Mouse (Mus musculus): Measurements from ENCODE around the gene Dctn3. TPM values are rescaled to one million over a fixed set of nuclear protein-coding genes. Genes with fewer than 3 reads are reported as not detected.
"Not testable (repeated sequence)": the region's sequence is repeated elsewhere in the genome, so short reads cannot be mapped to it uniquely, and the experiment has no call there.

Dctn3 gene
- polyA plus RNA-seq, 1 experiment from 2014 or later = 65.2 TPM

- no peak overlapping the region for H3K4me2 ChIP-seq (ENCODE audit: low read depth, low read length)
- H3K4me3 ChIP-seq (ENCODE audit: low read depth, low read length) = no peak overlapping the region
- WGBS (ENCODE audit: insufficient replicate concordance) = 67% methylated on average over 19 of the region's 19 CpGs
- H3K27me3 ChIP-seq (ENCODE audit: insufficient read depth, low read length) = peaks cover 21% of the 10 kb centered on the region
- no peaks in the 10 kb centered on the region for H3K36me3 ChIP-seq (replicated peaks; ENCODE audit: insufficient read depth, low read length)
- no peaks in the 10 kb centered on the region for H3K4me1 ChIP-seq (ENCODE audit: insufficient read depth)
- DNase-seq (no peak), ATAC-seq (no peak)
- H3K27ac ChIP-seq (ENCODE audit: low read depth) = no peak overlapping the region
- TF ChIP-seq EP300 (IDR thresholded peaks at IDR 0.05; ENCODE audit: low read depth) (no peak), CTCF (IDR thresholded peaks at IDR 0.05; ENCODE audit: low read depth) (no peak)
- no peaks in the 10 kb centered on the region for H3K9me3 ChIP-seq (ENCODE audit: low read length)
- H3K9ac ChIP-seq (replicated peaks) = no peak overlapping the region
Observed at GRCm38 (mm10) chr4:41705922-41706754, 16.8 kb downstream of the Dctn3 start.

- H3K4me2 ChIP-seq (ENCODE audit: low read depth, low read length) = no peak overlapping the region
- no peak overlapping the region for H3K9ac ChIP-seq (replicated peaks)
- H3K4me1 ChIP-seq (ENCODE audit: insufficient read depth) = no peaks in the 10 kb centered on the region
- no peak for ATAC-seq
- no peak for DNase-seq
- no peak overlapping the region for H3K27ac ChIP-seq (ENCODE audit: low read depth)
- no peak overlapping the region for H3K4me3 ChIP-seq (ENCODE audit: low read depth, low read length)
- TF ChIP-seq CTCF (IDR thresholded peaks at IDR 0.05; ENCODE audit: low read depth) (no peak), EP300 (IDR thresholded peaks at IDR 0.05; ENCODE audit: low read depth) (no peak)
- H3K9me3 ChIP-seq (ENCODE audit: low read length) = no peaks in the 10 kb centered on the region
- H3K27me3 ChIP-seq (ENCODE audit: insufficient read depth, low read length) = peaks cover 21% of the 10 kb centered on the region
- WGBS (ENCODE audit: insufficient replicate concordance) = 7% methylated on average over 5 of the region's 5 CpGs
- no peaks in the 10 kb centered on the region for H3K36me3 ChIP-seq (replicated peaks; ENCODE audit: insufficient read depth, low read length)
Observed at GRCm38 (mm10) chr4:41704651-41705050, 18.3 kb downstream of the Dctn3 start.

- not testable (repeated sequence) for H3K27ac ChIP-seq (ENCODE audit: low read depth); H3K36me3 ChIP-seq (replicated peaks; ENCODE audit: insufficient read depth, low read length); H3K4me2 ChIP-seq (ENCODE audit: low read depth, low read length); H3K9me3 ChIP-seq (ENCODE audit: low read length); ATAC-seq; H3K9ac ChIP-seq (replicated peaks); H3K4me1 ChIP-seq (ENCODE audit: insufficient read depth); DNase-seq; H3K4me3 ChIP-seq (ENCODE audit: low read depth, low read length)
- 61% methylated on average over 2 of the region's 2 CpGs for WGBS (ENCODE audit: insufficient replicate concordance)
- H3K27me3 ChIP-seq (ENCODE audit: insufficient read depth, low read length) = peaks cover 18% of the 10 kb centered on the region
Observed at GRCm38 (mm10) chr4:41702226-41702625, 20.7 kb downstream of the Dctn3 start.

- H3K27me3 ChIP-seq (ENCODE audit: insufficient read depth, low read length) = peaks cover 10% of the 10 kb centered on the region; the same call in 1 of the 2 replicates
- WGBS (ENCODE audit: insufficient replicate concordance) = 80% methylated on average over 3 of the region's 8 CpGs
- not testable (repeated sequence) for H3K9ac ChIP-seq (replicated peaks)
Observed at GRCm38 (mm10) chr4:41700224-41700623, 22.7 kb downstream of the Dctn3 start.

GRCm38 (mm10) chr4:41699783-41700182 is 23.2 kb downstream of the Dctn3 start, which contains the start of gene Il11ra1:
TSS of gene Il11ra1 (plus strand) at chr4:41699989.
- not testable (repeated sequence) for ATAC-seq; H3K27ac ChIP-seq (ENCODE audit: low read depth); H3K36me3 ChIP-seq (replicated peaks; ENCODE audit: insufficient read depth, low read length); H3K9me3 ChIP-seq (ENCODE audit: low read length); H3K9ac ChIP-seq (replicated peaks); H3K4me1 ChIP-seq (ENCODE audit: insufficient read depth); H3K4me2 ChIP-seq (ENCODE audit: low read depth, low read length); DNase-seq; H3K4me3 ChIP-seq (ENCODE audit: low read depth, low read length)
- H3K27me3 ChIP-seq (ENCODE audit: insufficient read depth, low read length) = peaks cover 10% of the 10 kb centered on the region; the same call in 1 of the 2 replicates
- 82% methylated on average over 8 of the region's 10 CpGs for WGBS (ENCODE audit: insufficient replicate concordance)

More at GRCm38 (mm10) chr4:41700224-41700623, 22.7 kb downstream of the Dctn3 start:
- H3K9me3 ChIP-seq (ENCODE audit: low read length); H3K4me3 ChIP-seq (ENCODE audit: low read depth, low read length); DNase-seq; ATAC-seq; H3K36me3 ChIP-seq (replicated peaks; ENCODE audit: insufficient read depth, low read length); H3K4me1 ChIP-seq (ENCODE audit: insufficient read depth); H3K27ac ChIP-seq (ENCODE audit: low read depth); H3K4me2 ChIP-seq (ENCODE audit: low read depth, low read length): not testable (repeated sequence)

GRCm38 (mm10) chr4:41698421-41699016 is 24.5 kb downstream of the Dctn3 start:
- not testable (repeated sequence) for DNase-seq
- WGBS (ENCODE audit: insufficient replicate concordance) = 14% methylated on average over 21 of the region's 32 CpGs

More at GRCm38 (mm10) chr4:41698421-41699016, 24.5 kb downstream of the Dctn3 start:
- ATAC-seq; H3K9ac ChIP-seq (replicated peaks); H3K27ac ChIP-seq (ENCODE audit: low read depth); H3K4me2 ChIP-seq (ENCODE audit: low read depth, low read length); H3K4me3 ChIP-seq (ENCODE audit: low read depth, low read length); H3K27me3 ChIP-seq (ENCODE audit: insufficient read depth, low read length); H3K4me1 ChIP-seq (ENCODE audit: insufficient read depth); H3K36me3 ChIP-seq (replicated peaks; ENCODE audit: insufficient read depth, low read length); H3K9me3 ChIP-seq (ENCODE audit: low read length): not testable (repeated sequence)

Data from liver, postnatal 0 days (tissue).